Mouse (Mus musculus) hindbrain, embryonic 16.5 days (tissue): ENCODE results near the gene Ccdc190. TPM values are rescaled to one million over a fixed set of nuclear protein-coding genes. Genes with fewer than 3 reads are reported as not detected.

Experiments
- ATAC-seq: fragments of 200-750 bp; cut with Nextera tagmentation; 2 replicates; pipeline ENCODE4 v1.8.0; 2017; ENCODE audit warnings: moderate TSS enrichment, moderate library complexity
- H3K27ac ChIP-seq: fragments of 300-500 bp; sonication (generic); 2 replicates; pipeline ENCODE4 v1.5.1; 2014; ENCODE audit warnings: low read depth, mild to moderate bottlenecking, control low read depth, low read length, moderate library complexity
- H3K27me3 ChIP-seq: fragments of 300-500 bp; sonication (generic); replicated peaks from 2 replicates; pipeline ENCODE4 v1.6.1; 2014; ENCODE audit warnings: low read length; ENCODE audit not compliant: control insufficient read depth, insufficient read depth
- H3K36me3 ChIP-seq: fragments of 300-500 bp; sonication (generic); 2 replicates; pipeline ENCODE4 v1.6.1; 2014; ENCODE audit warnings: mild to moderate bottlenecking, low read length, moderate library complexity, mixed read lengths; ENCODE audit not compliant: control insufficient read depth, insufficient read depth
- H3K4me1 ChIP-seq: fragments of 300-500 bp; sonication (generic); 2 replicates; pipeline ENCODE4 v1.6.1; 2014; ENCODE audit warnings: low read depth, low read length; ENCODE audit not compliant: control insufficient read depth, insufficient read depth
- H3K4me2 ChIP-seq: fragments of 300-500 bp; sonication (generic); 2 replicates; pipeline ENCODE4 v1.6.1; 2014; ENCODE audit warnings: mild to moderate bottlenecking, low read length, control low read depth, moderate library complexity
- H3K4me3 ChIP-seq: fragments of 300-500 bp; sonication (generic); 2 replicates; pipeline ENCODE4 v1.5.1; 2014; ENCODE audit warnings: mild to moderate bottlenecking, low read length, control low read depth, moderate library complexity
- H3K9ac ChIP-seq: fragments of 300-500 bp; sonication (generic); 2 replicates; pipeline ENCODE4 v1.6.1; 2014; ENCODE audit warnings: low read depth, mild to moderate bottlenecking, control low read depth, low read length, moderate library complexity
- H3K9me3 ChIP-seq: fragments of 300-500 bp; sonication (generic); 2 replicates; pipeline ENCODE4 v1.6.1; 2014; ENCODE audit warnings: mild to moderate bottlenecking, low read length, moderate library complexity; ENCODE audit not compliant: control insufficient read depth
- WGBS: fragments of 180-500 bp; shearing (Covaris S2); extraction: QIAGEN DNeasy Blood & Tissue Kit; methylation state at CpG from one replicate; pipeline ENCODE4 v1.1.7; 2014; 5-methylcytosine and 5-hydroxymethylcytosine counted together
- polyA plus RNA-seq: library from polyadenylated mRNA; unstranded; fragments of >200 nt; fragmentation: Nextera tagmentation; extraction: Ambion mirVana; gene quantifications from 2 replicates; pipeline ENCODE4 v1.2.1, GENCODE M21; 2015

Gene Ccdc190
- polyA plus RNA-seq, 1 experiment from 2014 or later, result 3.2 TPM

GRCm38 (mm10) chr1:169921710-169922211 is 6.7 kb upstream of the Ccdc190 start:
- no peaks in the 10 kb centered on the region for H3K36me3 ChIP-seq
- peaks cover 2% of the 10 kb centered on the region; the same call in 1 of the 2 replicates for H3K4me1 ChIP-seq
- no peaks in the 10 kb centered on the region for H3K9me3 ChIP-seq
- no peaks in the 10 kb centered on the region for H3K27me3 ChIP-seq
- H3K4me2 ChIP-seq, result no peak overlapping the region
- H3K4me3 ChIP-seq, result no peak overlapping the region
- no peak overlapping the region for H3K9ac ChIP-seq
- WGBS, result 41% methylated on average over 8 of the region's 8 CpGs
- no peak for ATAC-seq
- no peak overlapping the region for H3K27ac ChIP-seq

- no peak overlapping the region for H3K4me2 ChIP-seq
- no peaks in the 10 kb centered on the region for H3K36me3 ChIP-seq
- no peaks in the 10 kb centered on the region for H3K9me3 ChIP-seq
- WGBS, result 59% methylated on average over 2 of the region's 2 CpGs
- H3K4me1 ChIP-seq, result no peaks in the 10 kb centered on the region
- H3K4me3 ChIP-seq, result no peak overlapping the region
- no peak for ATAC-seq
- H3K27ac ChIP-seq, result no peak overlapping the region
- no peak overlapping the region for H3K9ac ChIP-seq
- no peaks in the 10 kb centered on the region for H3K27me3 ChIP-seq
These were observed 3.9 kb upstream of the Ccdc190 start for GRCm38 (mm10) chr1:169924567-169924966.

GRCm38 (mm10) chr1:169927753-169928369 is 587 bp upstream of the Ccdc190 start:
- Histone ChIP-seq H3K4me2 (peak overlapping the region; percentile 4; the same call in 1 of the 2 replicates), H3K9ac (no peak overlapping the region), H3K9me3 (no peaks in the 10 kb centered on the region), H3K27me3 (no peaks in the 10 kb centered on the region), H3K27ac (peak overlapping the region; percentile 55), H3K4me1 (no peaks in the 10 kb centered on the region; the same call in 1 of the 2 replicates), H3K36me3 (no peaks in the 10 kb centered on the region), H3K4me3 (no peak overlapping the region)
- ATAC-seq, result peak; percentile 62
- 39% methylated on average over 8 of the region's 8 CpGs for WGBS

GRCm38 (mm10) chr1:169931698-169932097 is 3.2 kb downstream of the Ccdc190 start:
- Histone ChIP-seq H3K27ac (peak overlapping the region; percentile 34; the same call in 1 of the 2 replicates), H3K36me3 (no peaks in the 10 kb centered on the region), H3K4me1 (peaks cover 9% of the 10 kb centered on the region), H3K4me3 (no peak overlapping the region), H3K27me3 (no peaks in the 10 kb centered on the region), H3K9ac (no peak overlapping the region), H3K4me2 (peak overlapping the region; percentile 21), H3K9me3 (no peaks in the 10 kb centered on the region)
- ATAC-seq, result no peak
- WGBS, result 79% methylated on average over 7 of the region's 7 CpGs

- Histone ChIP-seq H3K27ac (no peak overlapping the region), H3K9me3 (no peaks in the 10 kb centered on the region), H3K4me2 (peak overlapping the region; percentile 21), H3K36me3 (no peaks in the 10 kb centered on the region), H3K4me1 (peaks cover 9% of the 10 kb centered on the region), H3K9ac (no peak overlapping the region), H3K4me3 (no peak overlapping the region), H3K27me3 (no peaks in the 10 kb centered on the region)
- no peak for ATAC-seq
- WGBS, result 57% methylated on average over 7 of the region's 7 CpGs
These were observed 3.8 kb downstream of the Ccdc190 start for GRCm38 (mm10) chr1:169932122-169932746.

- no peaks in the 10 kb centered on the region for H3K9me3 ChIP-seq
- no peaks in the 10 kb centered on the region for H3K27me3 ChIP-seq
- H3K4me3 ChIP-seq, result peak overlapping the region; percentile 33
- H3K9ac ChIP-seq, result peak overlapping the region; percentile 50
- peak; percentile 88 for ATAC-seq
- WGBS, result 19% methylated on average over 16 of the region's 16 CpGs
- peak overlapping the region; percentile 55 for H3K4me2 ChIP-seq
- H3K4me1 ChIP-seq, result peaks cover 9% of the 10 kb centered on the region
- no peaks in the 10 kb centered on the region for H3K36me3 ChIP-seq
- peak overlapping the region; percentile 69 for H3K27ac ChIP-seq
These were observed 5.7 kb downstream of the Ccdc190 start for GRCm38 (mm10) chr1:169934005-169934725.

- Histone ChIP-seq H3K4me2 (no peak overlapping the region), H3K9ac (no peak overlapping the region), H3K27ac (no peak overlapping the region), H3K36me3 (no peaks in the 10 kb centered on the region), H3K27me3 (no peaks in the 10 kb centered on the region), H3K4me1 (peaks cover 4% of the 10 kb centered on the region), H3K9me3 (no peaks in the 10 kb centered on the region), H3K4me3 (no peak overlapping the region)
- no peak for ATAC-seq
- WGBS, result 8% methylated on average over 2 of the region's 2 CpGs
These were observed 10.9 kb downstream of the Ccdc190 start for GRCm38 (mm10) chr1:169939345-169939744.

- WGBS, result 71% methylated on average over 3 of the region's 3 CpGs
- no peaks in the 10 kb centered on the region for H3K27me3 ChIP-seq
- H3K9me3 ChIP-seq, result peaks cover 5% of the 10 kb centered on the region
- no peak overlapping the region for H3K9ac ChIP-seq
- ATAC-seq, result no peak
- H3K4me3 ChIP-seq, result no peak overlapping the region
- 0 out of 2 replicates have a peak, but pooled peaks cover 3% of the 10 kb centered on the region for H3K36me3 ChIP-seq
- H3K4me1 ChIP-seq, result no peaks in the 10 kb centered on the region
- H3K4me2 ChIP-seq, result no peak overlapping the region
- H3K27ac ChIP-seq, result no peak overlapping the region
These were observed 17.6 kb downstream of the Ccdc190 start for GRCm38 (mm10) chr1:169946004-169946403.

GRCm38 (mm10) chr1:169947654-169948053 is 19.2 kb downstream of the Ccdc190 start:
- H3K9me3 ChIP-seq, result peaks cover 5% of the 10 kb centered on the region
- no peak for ATAC-seq
- H3K27me3 ChIP-seq, result no peaks in the 10 kb centered on the region
- H3K4me1 ChIP-seq, result no peaks in the 10 kb centered on the region
- H3K36me3 ChIP-seq, result peaks cover 9% of the 10 kb centered on the region
- 86% methylated on average over 6 of the region's 6 CpGs for WGBS
- no peak overlapping the region for H3K27ac ChIP-seq
- no peak overlapping the region for H3K9ac ChIP-seq
- no peak overlapping the region for H3K4me2 ChIP-seq
- no peak overlapping the region for H3K4me3 ChIP-seq
